Mouse (Mus musculus) neural tube, embryonic 12.5 days (tissue): ENCODE results near the gene Rab3b. TPM values are rescaled to one million over a fixed set of nuclear protein-coding genes. Genes with fewer than 3 reads are reported as not detected.
"Not testable (repeated sequence)": the region's sequence is repeated elsewhere in the genome, so short reads cannot be mapped to it uniquely, and the experiment has no call there.

ENCODE experiments used
- ATAC-seq: fragments of 200-750 bp; cut with Nextera tagmentation; 2 replicates; pipeline ENCODE4 v1.8.0; 2017; ENCODE audit warnings: low read depth, mild to moderate bottlenecking, moderate TSS enrichment, moderate library complexity; ENCODE audit not compliant: low FRiP score
- H3K27ac ChIP-seq: fragments of 300-500 bp; sonication (generic); 2 replicates; pipeline ENCODE4 v1.5.1; 2016
- H3K27me3 ChIP-seq: fragments of 300-500 bp; sonication (generic); replicated peaks from 2 replicates; pipeline ENCODE4 v1.6.1; 2016; ENCODE audit warnings: mild to moderate bottlenecking
- H3K36me3 ChIP-seq: fragments of 300-500 bp; sonication (generic); 2 replicates; pipeline ENCODE4 v1.6.1; 2016; ENCODE audit warnings: mild to moderate bottlenecking
- H3K4me1 ChIP-seq: fragments of 300-500 bp; sonication (generic); 2 replicates; pipeline ENCODE4 v1.6.1; 2016
- H3K4me2 ChIP-seq: fragments of 300-500 bp; sonication (generic); replicated peaks from 2 replicates; pipeline ENCODE4 v1.6.1; 2016; ENCODE audit warnings: mild to moderate bottlenecking
- H3K4me3 ChIP-seq: fragments of 300-500 bp; sonication (generic); 2 replicates; pipeline ENCODE4 v1.5.1; 2016
- H3K9ac ChIP-seq: fragments of 300-500 bp; sonication (generic); 2 replicates; pipeline ENCODE4 v1.6.1; 2016; ENCODE audit warnings: mild to moderate bottlenecking
- H3K9me3 ChIP-seq: fragments of 300-500 bp; sonication (generic); 2 replicates; pipeline ENCODE4 v1.6.1; 2016; ENCODE audit warnings: mild to moderate bottlenecking
- WGBS: fragments of 180-500 bp; shearing (Covaris S2); methylation state at CpG from one replicate; pipeline ENCODE4 v1.1.7; 2016; 5-methylcytosine and 5-hydroxymethylcytosine counted together
- polyA plus RNA-seq: library from polyadenylated mRNA; unstranded; fragments of >200 nt; fragmentation: Nextera tagmentation; extraction: Ambion mirVana; gene quantifications from 2 replicates; pipeline ENCODE4 v1.2.1, GENCODE M21; 2016

Gene Rab3b
- polyA plus RNA-seq, 1 experiment from 2014 or later: 38.0 TPM

- H3K9ac ChIP-seq: no peak overlapping the region
- no peaks in the 10 kb centered on the region for H3K27me3 ChIP-seq
- H3K36me3 ChIP-seq: no peaks in the 10 kb centered on the region
- WGBS: 93% methylated on average over 9 of the region's 9 CpGs
- H3K4me2 ChIP-seq: no peak overlapping the region
- no peaks in the 10 kb centered on the region for H3K9me3 ChIP-seq
- H3K4me1 ChIP-seq: peaks cover 6% of the 10 kb centered on the region
- no peak for ATAC-seq
- no peak overlapping the region for H3K27ac ChIP-seq
- no peak overlapping the region for H3K4me3 ChIP-seq
Measured at GRCm38 (mm10) chr4:108903346-108903745, 24.5 kb downstream of the Rab3b start.

DNA sequence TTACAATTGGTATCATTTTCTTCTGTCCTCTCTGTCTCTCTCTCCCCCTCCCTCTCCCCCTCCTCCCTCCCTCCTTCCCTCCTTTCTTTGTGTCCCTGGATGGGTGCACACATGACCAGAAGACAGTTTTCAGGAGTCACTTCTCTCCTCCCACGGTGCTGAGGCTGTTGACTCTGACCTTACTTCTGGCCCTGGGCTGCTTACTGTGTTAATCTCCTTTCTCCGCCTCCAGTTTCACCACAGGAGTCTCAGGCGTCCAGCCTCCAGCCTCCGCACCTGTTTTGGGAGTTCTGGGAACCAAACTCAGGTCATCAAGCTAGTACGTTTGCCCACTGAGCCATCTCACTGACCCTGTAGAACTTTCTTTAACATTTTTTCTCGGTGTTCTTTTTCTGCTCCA is 25.2 kb downstream of the Rab3b start:
- Histone ChIP-seq H3K36me3 (no peaks in the 10 kb centered on the region), H3K4me3 (no peak overlapping the region), H3K9me3 (no peaks in the 10 kb centered on the region), H3K9ac (no peak overlapping the region), H3K4me2 (no peak overlapping the region), H3K4me1 (peaks cover 5% of the 10 kb centered on the region), H3K27ac (no peak overlapping the region), H3K27me3 (no peaks in the 10 kb centered on the region)
- WGBS: 62% methylated on average over 6 of the region's 6 CpGs
- no peak for ATAC-seq

DNA sequence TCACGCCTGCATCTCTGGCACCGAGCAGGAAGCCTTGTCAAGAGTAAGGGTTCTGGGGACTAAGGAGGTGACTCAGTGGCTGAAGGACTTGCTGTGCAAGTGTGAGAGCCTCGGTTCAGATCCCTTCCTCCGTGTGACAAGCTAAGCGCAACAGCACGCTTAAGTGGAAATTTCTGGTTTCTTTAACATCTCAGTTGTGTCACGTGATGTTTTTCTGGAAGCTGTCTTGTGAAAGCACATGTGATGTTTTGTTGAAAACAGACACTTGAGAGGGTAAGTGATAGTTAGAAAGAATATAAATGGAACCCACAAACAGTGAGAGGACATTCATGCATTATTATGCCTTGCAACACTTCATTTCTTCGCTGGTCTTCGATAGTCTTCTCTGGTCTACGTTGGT is 25.9 kb downstream of the Rab3b start:
- ATAC-seq: no peak
- H3K9me3 ChIP-seq: no peaks in the 10 kb centered on the region

DNA sequence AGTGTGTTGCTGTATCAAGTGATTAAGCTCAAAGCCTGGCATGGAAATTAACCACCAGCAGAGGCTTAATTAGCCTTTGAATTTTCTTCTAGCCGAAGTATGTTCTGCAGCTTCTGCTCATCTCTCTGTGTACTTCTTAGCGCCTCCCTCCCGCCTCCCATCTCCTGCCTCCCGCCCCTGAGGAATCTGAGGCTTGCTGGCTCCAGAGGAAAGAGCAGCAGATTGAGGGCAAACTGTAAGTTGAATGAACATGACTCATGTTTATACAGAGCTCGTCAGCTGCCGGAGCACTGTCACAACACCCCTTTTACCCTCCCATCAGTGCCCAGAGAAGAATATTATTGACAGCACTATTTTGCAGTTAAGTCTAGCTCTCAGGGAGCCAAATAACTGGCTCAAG is 27.0 kb downstream of the Rab3b start:
- H3K4me2 ChIP-seq: no peak overlapping the region

More for the DNA sequence above, 25.9 kb downstream of the Rab3b start:
- Histone ChIP-seq H3K4me1 (no peaks in the 10 kb centered on the region), H3K9ac (no peak overlapping the region), H3K27ac (no peak overlapping the region), H3K4me2 (no peak overlapping the region), H3K36me3 (no peaks in the 10 kb centered on the region), H3K4me3 (no peak overlapping the region), H3K27me3 (no peaks in the 10 kb centered on the region)
- 90% methylated on average over 10 of the region's 10 CpGs for WGBS

GRCm38 (mm10) chr4:108907475-108907874 is 28.6 kb downstream of the Rab3b start:
- H3K4me1 ChIP-seq: no peaks in the 10 kb centered on the region
- H3K27ac ChIP-seq: no peak overlapping the region
- no peaks in the 10 kb centered on the region for H3K27me3 ChIP-seq
- no peak overlapping the region for H3K9ac ChIP-seq
- H3K36me3 ChIP-seq: no peaks in the 10 kb centered on the region
- H3K9me3 ChIP-seq: no peaks in the 10 kb centered on the region
- H3K4me3 ChIP-seq: no peak overlapping the region
- ATAC-seq: no peak
- no peak overlapping the region for H3K4me2 ChIP-seq

More for the DNA sequence above, 27.0 kb downstream of the Rab3b start:
- WGBS: 50% methylated on average over 6 of the region's 6 CpGs
- H3K4me1 ChIP-seq: no peaks in the 10 kb centered on the region
- H3K27ac ChIP-seq: no peak overlapping the region
- no peak for ATAC-seq
- no peak overlapping the region for H3K9ac ChIP-seq
- H3K27me3 ChIP-seq: no peaks in the 10 kb centered on the region
- H3K4me3 ChIP-seq: no peak overlapping the region
- no peaks in the 10 kb centered on the region for H3K9me3 ChIP-seq
- no peaks in the 10 kb centered on the region for H3K36me3 ChIP-seq

DNA sequence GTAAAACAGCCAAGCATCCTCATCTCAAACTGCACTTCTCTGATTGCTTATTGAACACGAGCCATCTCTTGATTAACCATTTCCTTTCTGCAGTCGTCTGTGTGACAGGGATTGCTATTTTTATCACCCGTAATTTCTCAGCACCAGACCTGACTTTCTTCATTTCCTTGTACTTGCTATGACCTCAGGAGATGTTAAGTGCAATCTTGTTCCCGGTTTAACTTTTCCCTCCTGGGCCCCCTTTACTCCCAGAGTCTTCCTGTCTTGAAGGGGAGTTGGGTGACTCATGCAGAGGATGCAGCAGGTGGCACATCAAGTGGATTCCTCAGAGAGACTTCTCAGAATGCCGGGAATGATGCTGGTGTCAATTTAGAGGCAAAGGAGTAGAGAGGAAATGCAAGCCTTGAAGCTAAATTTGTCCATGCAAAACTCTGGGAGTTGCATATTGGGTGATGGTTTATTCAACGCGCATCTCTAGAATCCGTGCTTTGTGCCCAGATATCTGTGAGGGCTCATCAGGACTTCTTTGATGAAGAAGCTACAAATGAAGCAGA is 31.1 kb downstream of the Rab3b start:
- no peak overlapping the region for H3K4me3 ChIP-seq
- H3K4me2 ChIP-seq: no peak overlapping the region
- no peak for ATAC-seq
- H3K9me3 ChIP-seq: no peaks in the 10 kb centered on the region
- no peak overlapping the region for H3K9ac ChIP-seq
- WGBS: 76% methylated on average over 8 of the region's 8 CpGs
- no peaks in the 10 kb centered on the region for H3K4me1 ChIP-seq
- no peaks in the 10 kb centered on the region for H3K27me3 ChIP-seq
- H3K36me3 ChIP-seq: no peaks in the 10 kb centered on the region
- H3K27ac ChIP-seq: no peak overlapping the region

GRCm38 (mm10) chr4:108911866-108912265 is 33.0 kb downstream of the Rab3b start:
- no peak for ATAC-seq
- Histone ChIP-seq H3K4me3 (no peak overlapping the region), H3K4me1 (no peaks in the 10 kb centered on the region), H3K9me3 (no peaks in the 10 kb centered on the region), H3K27me3 (no peaks in the 10 kb centered on the region), H3K9ac (no peak overlapping the region), H3K36me3 (no peaks in the 10 kb centered on the region), H3K27ac (no peak overlapping the region), H3K4me2 (no peak overlapping the region)
- 83% methylated on average over 2 of the region's 2 CpGs for WGBS

- no peaks in the 10 kb centered on the region for H3K27me3 ChIP-seq
- no peaks in the 10 kb centered on the region for H3K4me1 ChIP-seq
- no peak overlapping the region for H3K9ac ChIP-seq
- H3K36me3 ChIP-seq: no peaks in the 10 kb centered on the region
- no peaks in the 10 kb centered on the region for H3K9me3 ChIP-seq
- H3K27ac ChIP-seq: no peak overlapping the region
- WGBS: 87% methylated on average over 2 of the region's 2 CpGs
- ATAC-seq: no peak
- no peak overlapping the region for H3K4me2 ChIP-seq
- H3K4me3 ChIP-seq: no peak overlapping the region
Measured at GRCm38 (mm10) chr4:108913180-108913579, 34.3 kb downstream of the Rab3b start.

DNA sequence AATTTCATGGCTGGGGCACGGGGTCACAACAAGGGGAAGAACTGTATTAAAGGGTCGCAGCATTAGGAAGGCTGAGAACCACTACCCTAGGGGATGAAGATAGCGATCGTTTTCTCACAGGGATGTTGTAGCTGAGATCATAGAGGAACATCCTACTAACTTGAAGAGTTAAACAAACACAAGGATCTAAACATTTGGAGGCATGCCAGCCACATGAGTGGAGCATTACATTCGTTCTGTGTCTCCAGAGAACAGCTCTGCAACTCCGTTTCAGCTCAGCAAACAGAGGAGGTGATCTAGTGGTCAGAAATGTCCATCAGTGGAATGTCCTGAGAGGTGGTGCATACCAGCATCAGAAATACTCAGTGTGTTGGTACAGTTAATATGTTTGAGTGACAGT is 35.5 kb downstream of the Rab3b start:
- no peak for ATAC-seq
- Histone ChIP-seq H3K4me1 (no peaks in the 10 kb centered on the region), H3K36me3 (no peaks in the 10 kb centered on the region), H3K9me3 (no peaks in the 10 kb centered on the region), H3K4me3 (no peak overlapping the region), H3K27me3 (no peaks in the 10 kb centered on the region), H3K4me2 (no peak overlapping the region), H3K9ac (no peak overlapping the region), H3K27ac (no peak overlapping the region)
- 78% methylated on average over 6 of the region's 6 CpGs for WGBS

DNA sequence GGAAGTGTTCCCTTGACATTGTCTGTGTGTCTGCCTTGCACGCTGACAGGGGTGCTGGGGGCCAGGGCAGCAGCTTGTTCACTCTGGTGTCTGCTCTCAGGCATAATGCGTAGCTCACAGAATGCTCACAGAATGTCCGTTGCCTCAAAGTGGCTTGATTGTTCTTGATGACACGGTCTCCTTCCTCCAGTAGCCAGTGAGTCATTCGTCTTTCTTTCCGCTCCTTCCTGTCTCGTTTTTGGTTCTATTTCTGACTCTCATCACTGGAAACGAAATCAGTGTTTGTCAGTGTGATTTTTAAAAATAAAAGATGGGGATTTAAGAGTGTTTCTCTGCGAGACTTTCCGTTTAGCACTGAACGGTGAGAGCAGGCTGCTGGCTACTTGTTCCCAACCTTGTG is 36.2 kb downstream of the Rab3b start:
- WGBS: 50% methylated on average over 11 of the region's 11 CpGs
- no peak for ATAC-seq
- H3K4me1 ChIP-seq: no peaks in the 10 kb centered on the region
- no peaks in the 10 kb centered on the region for H3K27me3 ChIP-seq
- no peaks in the 10 kb centered on the region for H3K9me3 ChIP-seq
- no peak overlapping the region for H3K27ac ChIP-seq
- H3K9ac ChIP-seq: no peak overlapping the region
- H3K4me3 ChIP-seq: no peak overlapping the region
- no peaks in the 10 kb centered on the region for H3K36me3 ChIP-seq
- H3K4me2 ChIP-seq: no peak overlapping the region

- WGBS: 77% methylated on average over 3 of the region's 3 CpGs
- Histone ChIP-seq H3K4me1 (no peaks in the 10 kb centered on the region), H3K9ac (no peak overlapping the region), H3K9me3 (no peaks in the 10 kb centered on the region), H3K36me3 (no peaks in the 10 kb centered on the region), H3K27ac (no peak overlapping the region), H3K27me3 (no peaks in the 10 kb centered on the region), H3K4me2 (no peak overlapping the region), H3K4me3 (no peak overlapping the region)
- ATAC-seq: no peak
Measured at GRCm38 (mm10) chr4:108917654-108918053, 38.8 kb downstream of the Rab3b start.

- ATAC-seq, H3K36me3 ChIP-seq, H3K4me3 ChIP-seq, H3K27me3 ChIP-seq, H3K4me2 ChIP-seq, H3K9me3 ChIP-seq, H3K27ac ChIP-seq, H3K4me1 ChIP-seq, H3K9ac ChIP-seq: not testable (repeated sequence)
- 83% methylated on average over 9 of the region's 9 CpGs for WGBS
Measured at GRCm38 (mm10) chr4:108927945-108928344, 49.1 kb downstream of the Rab3b start.

GRCm38 (mm10) chr4:108933163-108933562 is 54.3 kb downstream of the Rab3b start:
- Histone ChIP-seq H3K4me1 (no peaks in the 10 kb centered on the region), H3K36me3 (no peaks in the 10 kb centered on the region), H3K27ac (no peak overlapping the region), H3K9ac (no peak overlapping the region), H3K27me3 (no peaks in the 10 kb centered on the region), H3K4me3 (no peak overlapping the region), H3K9me3 (no peaks in the 10 kb centered on the region), H3K4me2 (no peak overlapping the region)
- 79% methylated on average over 1 of the region's 1 CpGs for WGBS
- ATAC-seq: no peak
